Mouse (Mus musculus) testis, adult 2 months (tissue): ENCODE measurements at regions not wholly inside any gene's neighbourhood (a gene's known extent, or its start where the extent isn't known, plus 50 kb on each side); places are given as distances from the start of the nearest gene placed in this dataset.

ENCODE experiments used
- H3K27ac ChIP-seq: fragments of 200-500 bp; 2 replicates; pipeline ENCODE4 v1.5.1; 2012; ENCODE audit warnings: low read depth, low read length; ENCODE audit not compliant: control insufficient read depth, insufficient read depth
- H3K27me3 ChIP-seq: fragments of 200-500 bp; 2 replicates; pipeline ENCODE4 v1.6.1; 2012; ENCODE audit warnings: mild to moderate bottlenecking, low read length, moderate library complexity; ENCODE audit not compliant: control insufficient read depth, insufficient read depth
- H3K36me3 ChIP-seq: fragments of 200-500 bp; 2 replicates; pipeline ENCODE4 v1.6.1; 2012; ENCODE audit warnings: mild to moderate bottlenecking, low read length; ENCODE audit not compliant: control insufficient read depth, insufficient read depth
- H3K4me1 ChIP-seq: fragments of 200-500 bp; 2 replicates; pipeline ENCODE4 v1.6.1; 2012; ENCODE audit warnings: low read length; ENCODE audit not compliant: control insufficient read depth, insufficient read depth
- H3K4me3 ChIP-seq: fragments of 200-500 bp; 2 replicates; pipeline ENCODE4 v1.5.1; 2012; ENCODE audit warnings: low read depth, mild to moderate bottlenecking, low read length, moderate library complexity, mixed read lengths; ENCODE audit not compliant: control insufficient read depth
- CTCF ChIP-seq: fragments of 200-500 bp; IDR thresholded peaks from 2 replicates; pipeline ENCODE4 v1.5.1; 2012; ENCODE audit warnings: low read depth, mild to moderate bottlenecking, inconsistent platforms, low read length, moderate library complexity; ENCODE audit not compliant: control insufficient read depth, insufficient read depth, insufficient replicate concordance
- POLR2A ChIP-seq: fragments of 200-500 bp; IDR thresholded peaks from 2 replicates; pipeline ENCODE4 v1.6.1; 2012; ENCODE audit warnings: low read depth, mild to moderate bottlenecking, inconsistent platforms, low read length, moderate library complexity; ENCODE audit not compliant: control insufficient read depth

DNA sequence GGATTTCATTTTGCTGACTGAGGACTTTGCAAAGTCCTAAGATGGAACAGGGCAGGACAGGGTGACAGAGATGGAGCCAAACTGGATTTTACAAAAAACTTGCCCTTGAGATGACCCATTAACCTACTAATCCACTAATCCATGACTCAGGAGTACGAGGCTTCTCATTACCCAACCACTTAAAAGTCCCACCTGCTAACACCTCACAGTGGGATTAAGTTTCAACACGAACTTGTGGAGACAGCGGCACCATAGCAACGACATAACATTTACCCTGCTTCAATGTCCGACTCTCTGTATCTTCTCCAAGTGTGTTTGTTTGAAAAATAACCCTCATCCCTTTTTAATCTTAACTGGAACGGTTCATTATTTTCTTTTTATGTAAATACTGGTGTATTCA, 91.5 kb upstream of the Fam241a start:
- Histone ChIP-seq H3K4me3 (no peak overlapping the region), H3K4me1 (no peaks in the 10 kb centered on the region), H3K27me3 (no peaks in the 10 kb centered on the region), H3K36me3 (no peaks in the 10 kb centered on the region), H3K27ac (no peak overlapping the region)
- TF ChIP-seq POLR2A (no peak), CTCF (no peak)

DNA sequence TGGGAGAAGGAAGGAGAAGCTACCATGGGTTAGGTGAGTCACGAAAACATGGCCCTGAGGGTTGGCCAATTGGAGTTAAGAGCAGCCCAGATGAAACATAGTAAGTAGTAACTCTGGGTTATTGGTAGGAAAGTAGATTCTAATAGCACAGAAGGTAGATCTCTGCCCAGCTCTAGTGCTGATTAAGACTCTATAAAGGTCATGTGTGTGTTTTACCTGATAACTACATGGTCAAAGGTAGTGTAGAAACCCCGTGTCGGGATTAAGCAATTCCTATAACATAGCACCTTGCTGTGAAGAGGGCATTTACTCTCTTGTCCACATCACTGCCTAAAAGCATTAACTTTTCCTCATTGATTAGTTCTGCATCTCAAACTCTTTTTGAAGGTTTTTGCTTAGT, 89.0 kb upstream of the Fam241a start:
- no peak overlapping the region for H3K27ac ChIP-seq
- H3K4me1 ChIP-seq, result no peaks in the 10 kb centered on the region
- H3K27me3 ChIP-seq, result no peaks in the 10 kb centered on the region
- no peak overlapping the region for H3K4me3 ChIP-seq
- no peaks in the 10 kb centered on the region for H3K36me3 ChIP-seq
- TF ChIP-seq CTCF, result no peak
- TF ChIP-seq POLR2A, result no peak

DNA sequence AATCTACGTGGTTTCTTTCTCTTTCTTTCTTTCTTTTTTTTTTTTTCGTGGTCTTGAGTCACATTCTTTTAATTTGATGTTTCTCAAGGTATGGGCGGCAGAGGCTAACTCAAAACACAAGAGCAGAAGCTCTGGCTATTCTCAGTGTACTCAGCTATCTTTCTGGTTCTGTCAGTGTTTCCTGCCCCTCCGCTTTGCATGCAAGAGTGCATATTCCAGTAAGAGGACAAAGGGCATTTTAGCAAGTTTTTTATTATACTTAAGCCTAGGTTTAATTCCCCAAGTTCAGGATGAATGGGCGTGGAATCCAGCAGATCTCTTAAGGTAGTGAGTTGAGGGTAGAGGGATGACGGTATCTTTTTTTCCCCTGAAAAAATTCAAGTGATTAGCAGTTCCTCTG, 81.1 kb upstream of the Fam241a start:
- H3K36me3 ChIP-seq, result no peaks in the 10 kb centered on the region
- H3K4me3 ChIP-seq, result no peak overlapping the region
- no peak overlapping the region for H3K27ac ChIP-seq
- no peaks in the 10 kb centered on the region for H3K4me1 ChIP-seq
- TF ChIP-seq POLR2A (no peak), CTCF (no peak)
- no peaks in the 10 kb centered on the region for H3K27me3 ChIP-seq

GRCm38 (mm10) chr3:127970891-127971290, 74.8 kb upstream of the Fam241a start:
- TF ChIP-seq CTCF, result peak; percentile 82
- no peak for TF ChIP-seq POLR2A
- Histone ChIP-seq H3K27me3 (no peaks in the 10 kb centered on the region), H3K27ac (no peak overlapping the region), H3K4me3 (no peak overlapping the region), H3K36me3 (no peaks in the 10 kb centered on the region), H3K4me1 (peaks cover 6% of the 10 kb centered on the region)

DNA sequence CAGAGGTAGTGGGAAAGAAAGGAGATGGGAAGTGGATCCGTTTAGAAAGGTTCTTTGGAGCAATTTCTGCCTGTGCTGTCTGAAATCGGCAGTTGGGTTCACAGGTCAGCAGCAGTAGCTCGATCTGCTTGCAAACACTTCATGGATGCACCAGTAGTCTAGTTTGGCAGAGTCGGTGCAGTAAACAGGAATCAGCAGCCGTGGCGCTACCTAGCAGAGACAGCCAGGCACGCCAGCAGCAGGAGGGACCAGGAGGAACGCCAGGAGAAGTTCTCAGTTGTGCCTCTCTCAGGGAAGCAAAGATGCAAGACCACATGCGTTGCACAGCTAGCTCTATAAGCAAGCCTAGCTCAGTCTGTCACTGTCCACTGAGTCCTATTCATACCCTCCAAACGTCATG, 71.0 kb upstream of the Fam241a start:
- Histone ChIP-seq H3K27ac (no peak overlapping the region), H3K36me3 (no peaks in the 10 kb centered on the region), H3K27me3 (no peaks in the 10 kb centered on the region), H3K4me1 (peaks cover 14% of the 10 kb centered on the region), H3K4me3 (no peak overlapping the region)
- TF ChIP-seq CTCF (no peak), POLR2A (no peak)

DNA sequence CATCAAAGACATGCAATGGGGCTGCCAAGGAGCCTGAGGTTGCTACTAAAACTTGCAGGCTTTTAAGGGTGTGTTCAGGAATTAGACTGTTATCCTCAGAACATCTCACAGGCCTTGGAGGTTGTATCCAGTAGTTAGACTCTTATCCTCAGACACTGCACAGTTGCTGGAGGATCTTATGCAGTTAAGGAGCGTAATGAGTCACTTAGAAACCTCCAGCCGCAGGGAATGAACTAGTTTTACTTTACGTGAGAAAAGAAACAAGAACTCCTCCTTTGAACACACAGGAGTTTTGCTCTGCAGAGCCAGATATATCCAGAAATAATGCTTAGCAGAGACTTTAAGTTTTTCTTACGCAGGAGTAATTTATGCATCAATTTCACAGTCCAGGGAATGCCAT, 70.1 kb upstream of the Fam241a start:
- Histone ChIP-seq H3K36me3 (no peaks in the 10 kb centered on the region), H3K4me1 (peaks cover 14% of the 10 kb centered on the region), H3K4me3 (no peak overlapping the region), H3K27me3 (no peaks in the 10 kb centered on the region), H3K27ac (no peak overlapping the region)
- TF ChIP-seq CTCF (no peak), POLR2A (no peak)

- TF ChIP-seq CTCF (no peak), POLR2A (no peak)
- no peak overlapping the region for H3K4me3 ChIP-seq
- H3K4me1 ChIP-seq, result no peaks in the 10 kb centered on the region
- H3K27me3 ChIP-seq, result no peaks in the 10 kb centered on the region
- no peaks in the 10 kb centered on the region for H3K36me3 ChIP-seq
- no peak overlapping the region for H3K27ac ChIP-seq
Measured at GRCm38 (mm10) chr3:127958919-127959684, 63.0 kb upstream of the Fam241a start.
